Mouse (Mus musculus) forebrain, embryonic 12.5 days (tissue): ENCODE results near the gene Dhh. TPM values are rescaled to one million over a fixed set of nuclear protein-coding genes. Genes with fewer than 3 reads are reported as not detected.

Experiments used
- ATAC-seq: fragments of 200-750 bp; cut with Nextera tagmentation; 2 replicates; pipeline ENCODE4 v1.8.0; 2017; ENCODE audit warnings: moderate TSS enrichment; ENCODE audit not compliant: low FRiP score
- H3K27ac ChIP-seq: fragments of 300-500 bp; sonication (generic); 2 replicates; pipeline ENCODE4 v1.5.1; 2016; ENCODE audit warnings: mild to moderate bottlenecking
- H3K27me3 ChIP-seq: fragments of 300-500 bp; sonication (generic); 2 replicates; pipeline ENCODE4 v1.6.1; 2016; ENCODE audit warnings: mild to moderate bottlenecking
- H3K36me3 ChIP-seq: fragments of 300-500 bp; sonication (generic); replicated peaks from 2 replicates; pipeline ENCODE4 v1.6.1; 2016; ENCODE audit warnings: mild to moderate bottlenecking
- H3K4me1 ChIP-seq: fragments of 300-500 bp; sonication (generic); 2 replicates; pipeline ENCODE4 v1.6.1; 2016
- H3K4me2 ChIP-seq: fragments of 300-500 bp; sonication (generic); 2 replicates; pipeline ENCODE4 v1.6.1; 2016; ENCODE audit warnings: mild to moderate bottlenecking, moderate library complexity
- H3K4me3 ChIP-seq: fragments of 300-500 bp; sonication (generic); replicated peaks from 2 replicates; pipeline ENCODE4 v1.5.1; 2016; ENCODE audit warnings: mild to moderate bottlenecking
- H3K9ac ChIP-seq: fragments of 300-500 bp; sonication (generic); 2 replicates; pipeline ENCODE4 v1.6.1; 2016; ENCODE audit warnings: mild to moderate bottlenecking
- H3K9me3 ChIP-seq: fragments of 300-500 bp; sonication (generic); 2 replicates; pipeline ENCODE4 v1.6.1; 2016
- WGBS: fragments of 180-500 bp; shearing (Covaris S2); methylation state at CpG from one replicate; pipeline ENCODE4 v1.1.7; 2016; 5-methylcytosine and 5-hydroxymethylcytosine counted together
- polyA plus RNA-seq: library from polyadenylated mRNA; unstranded; fragments of >200 nt; fragmentation: Nextera tagmentation; extraction: Ambion mirVana; gene quantifications from 2 replicates; pipeline ENCODE4 v1.2.1, GENCODE M21; 2016

Gene Dhh
- polyA plus RNA-seq, 1 experiment from 2014 or later: 0.51 TPM

DNA sequence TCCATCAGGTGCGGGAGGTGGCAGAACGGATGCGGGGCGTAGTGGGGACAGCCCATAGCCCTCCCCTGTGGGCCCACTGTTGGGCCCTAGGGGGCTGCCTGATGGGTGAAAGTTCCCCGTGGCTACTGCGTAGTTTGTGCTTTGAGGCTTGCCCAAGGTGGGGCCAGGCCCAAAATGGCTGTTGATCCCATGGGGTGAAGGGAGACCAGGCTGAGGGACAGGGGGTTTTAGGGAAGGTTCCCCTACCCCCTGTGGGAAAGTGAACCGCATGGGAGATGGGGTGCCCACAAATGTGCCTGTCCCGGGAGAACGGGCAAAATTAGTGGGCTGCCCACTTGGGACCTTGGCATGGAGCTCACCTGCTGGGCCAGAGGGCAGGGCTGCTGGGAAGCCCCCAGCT, 46.3 kb downstream of the Dhh start:
- Histone ChIP-seq H3K36me3 (peaks cover 96% of the 10 kb centered on the region), H3K4me2 (no peak overlapping the region), H3K27me3 (no peaks in the 10 kb centered on the region), H3K4me3 (no peak overlapping the region), H3K9ac (no peak overlapping the region), H3K9me3 (no peaks in the 10 kb centered on the region), H3K27ac (no peak overlapping the region), H3K4me1 (no peaks in the 10 kb centered on the region)
- ATAC-seq: no peak
- 93% methylated on average over 9 of the region's 9 CpGs for WGBS

- Histone ChIP-seq H3K4me1 (no peaks in the 10 kb centered on the region), H3K27ac (no peak overlapping the region), H3K27me3 (no peaks in the 10 kb centered on the region), H3K9ac (no peak overlapping the region), H3K4me2 (no peak overlapping the region), H3K4me3 (no peak overlapping the region), H3K36me3 (peaks cover 96% of the 10 kb centered on the region), H3K9me3 (no peaks in the 10 kb centered on the region)
- 94% methylated on average over 21 of the region's 21 CpGs for WGBS
- ATAC-seq: no peak
These were observed 47.0 kb downstream of the Dhh start for GRCm38 (mm10) chr15:98851229-98851818.

- Histone ChIP-seq H3K4me1 (no peaks in the 10 kb centered on the region), H3K27ac (no peak overlapping the region), H3K36me3 (peaks cover 96% of the 10 kb centered on the region), H3K9ac (no peak overlapping the region), H3K4me3 (no peak overlapping the region), H3K27me3 (no peaks in the 10 kb centered on the region), H3K4me2 (no peak overlapping the region), H3K9me3 (no peaks in the 10 kb centered on the region)
- WGBS: 93% methylated on average over 14 of the region's 14 CpGs
- no peak for ATAC-seq
These were observed 47.7 kb downstream of the Dhh start for GRCm38 (mm10) chr15:98850668-98851067.

- Histone ChIP-seq H3K36me3 (peaks cover 96% of the 10 kb centered on the region), H3K4me3 (no peak overlapping the region), H3K9me3 (no peaks in the 10 kb centered on the region), H3K27ac (no peak overlapping the region), H3K9ac (no peak overlapping the region), H3K4me1 (no peaks in the 10 kb centered on the region), H3K4me2 (no peak overlapping the region), H3K27me3 (no peaks in the 10 kb centered on the region)
- ATAC-seq: no peak
- 92% methylated on average over 16 of the region's 16 CpGs for WGBS
These were observed 48.3 kb downstream of the Dhh start for GRCm38 (mm10) chr15:98849956-98850600.

DNA sequence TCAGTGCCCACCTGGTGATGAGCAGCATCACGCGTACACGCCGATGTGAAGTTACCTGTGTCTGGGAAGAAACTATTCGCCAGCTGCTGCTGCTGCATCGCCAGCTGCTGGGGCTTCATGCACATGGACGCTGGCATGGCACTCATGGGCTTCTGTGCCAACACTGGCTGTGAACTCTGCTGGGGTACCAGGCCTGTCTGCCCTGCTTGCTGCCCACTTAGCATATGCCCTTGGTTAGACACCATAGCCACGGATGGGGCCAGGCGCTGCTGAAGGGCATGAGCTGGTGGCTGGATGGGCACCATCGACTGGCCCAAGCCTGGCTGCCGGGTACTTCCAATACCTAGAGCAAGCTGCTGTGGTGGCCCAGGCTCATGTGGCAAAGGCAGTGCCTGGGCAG, 49.2 kb downstream of the Dhh start:
- Histone ChIP-seq H3K9ac (no peak overlapping the region), H3K9me3 (no peaks in the 10 kb centered on the region), H3K27me3 (no peaks in the 10 kb centered on the region), H3K36me3 (peaks cover 96% of the 10 kb centered on the region), H3K4me1 (no peaks in the 10 kb centered on the region), H3K27ac (no peak overlapping the region), H3K4me2 (no peak overlapping the region), H3K4me3 (no peak overlapping the region)
- ATAC-seq: no peak
- 96% methylated on average over 11 of the region's 11 CpGs for WGBS

DNA sequence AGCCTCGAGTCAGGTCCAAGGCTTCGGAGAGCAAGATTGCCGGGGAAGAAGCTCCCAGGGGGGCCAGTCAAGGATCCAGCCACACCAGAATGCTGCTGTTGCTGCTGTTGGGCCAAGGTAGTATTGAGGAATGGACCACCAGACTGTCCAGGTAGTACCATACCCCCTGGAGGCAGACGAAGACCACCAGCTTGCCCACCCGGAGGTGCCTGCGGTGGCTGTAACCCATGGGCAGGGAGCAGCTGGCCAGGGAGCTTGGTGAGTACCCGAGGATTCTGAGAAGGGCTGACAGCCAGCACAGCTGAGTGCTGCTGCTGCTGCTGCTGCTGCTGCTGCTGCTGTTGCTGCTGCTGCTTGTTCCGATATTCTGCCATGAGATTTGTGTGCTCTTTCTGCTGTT, 52.2 kb downstream of the Dhh start:
- no peak overlapping the region for H3K4me2 ChIP-seq
- no peak overlapping the region for H3K4me3 ChIP-seq
- no peaks in the 10 kb centered on the region for H3K27me3 ChIP-seq
- 92% methylated on average over 8 of the region's 8 CpGs for WGBS
- H3K4me1 ChIP-seq: no peaks in the 10 kb centered on the region
- no peak overlapping the region for H3K9ac ChIP-seq
- no peaks in the 10 kb centered on the region for H3K9me3 ChIP-seq
- ATAC-seq: no peak
- peaks cover 96% of the 10 kb centered on the region for H3K36me3 ChIP-seq
- H3K27ac ChIP-seq: no peak overlapping the region

- Histone ChIP-seq H3K9me3 (no peaks in the 10 kb centered on the region), H3K4me1 (no peaks in the 10 kb centered on the region), H3K36me3 (peaks cover 96% of the 10 kb centered on the region), H3K4me2 (no peak overlapping the region), H3K4me3 (no peak overlapping the region), H3K9ac (no peak overlapping the region), H3K27me3 (no peaks in the 10 kb centered on the region), H3K27ac (no peak overlapping the region)
- no peak for ATAC-seq
- 93% methylated on average over 2 of the region's 2 CpGs for WGBS
These were observed 53.2 kb downstream of the Dhh start for GRCm38 (mm10) chr15:98845149-98845548.

GRCm38 (mm10) chr15:98843595-98844223, 54.6 kb downstream of the Dhh start:
- 92% methylated on average over 11 of the region's 11 CpGs for WGBS
- Histone ChIP-seq H3K4me1 (no peaks in the 10 kb centered on the region), H3K9ac (no peak overlapping the region), H3K4me3 (no peak overlapping the region), H3K4me2 (no peak overlapping the region), H3K27me3 (no peaks in the 10 kb centered on the region), H3K9me3 (no peaks in the 10 kb centered on the region), H3K27ac (no peak overlapping the region), H3K36me3 (peaks cover 96% of the 10 kb centered on the region)
- no peak for ATAC-seq

Other genes starting within 250 kb of the Dhh start
- gene Ddx23, start 235.6 kb downstream of the Dhh start, polyA plus RNA-seq: 23.9 and 24.1 TPM in 2 replicates
- gene Rnd1, start 221.1 kb downstream of the Dhh start, polyA plus RNA-seq: 3.9 TPM in 2 replicates
- gene Ccdc65, start 190.3 kb downstream of the Dhh start, polyA plus RNA-seq: 1.5 and 1.7 TPM in 2 replicates
- 6.2 and 8.5 TPM in 2 replicates for gene Fkbp11, start 170.3 kb downstream of the Dhh start, polyA plus RNA-seq
- 58.2 and 58.3 TPM in 2 replicates for gene Arf3, start 135.3 kb downstream of the Dhh start, polyA plus RNA-seq
- gene Wnt10b, start 120.4 kb downstream of the Dhh start, polyA plus RNA-seq: 0.18 and 0.24 TPM in 2 replicates
- 0.18 and 0.61 TPM in 2 replicates for gene Wnt1, start 108.7 kb downstream of the Dhh start, polyA plus RNA-seq
- gene Ddn, start 89.0 kb downstream of the Dhh start, polyA plus RNA-seq: 0.22 TPM in 1 of 2 replicates, not detected in the other
- gene Prkag1, start 67.0 kb downstream of the Dhh start, polyA plus RNA-seq: 85.2 and 89.4 TPM in 2 replicates
- gene Kmt2d, start 27.3 kb downstream of the Dhh start, polyA plus RNA-seq: 12.5 and 12.7 TPM in 2 replicates
- gene Rhebl1, start 4.0 kb downstream of the Dhh start, polyA plus RNA-seq: 20.1 and 23.3 TPM in 2 replicates
- gene Lmbr1l, start 19.7 kb upstream of the Dhh start, polyA plus RNA-seq: 30.6 and 41.5 TPM in 2 replicates
- 1,790 and 1,867 TPM in 2 replicates for gene Tuba1b, start 36.0 kb upstream of the Dhh start, polyA plus RNA-seq
- gene Gm49450, start 55.0 kb upstream of the Dhh start, polyA plus RNA-seq: not detected in 2 replicates
- 7,386 and 7,785 TPM in 2 replicates for gene Tuba1a, start 55.2 kb upstream of the Dhh start, polyA plus RNA-seq
- gene Tuba1c, start 131.4 kb upstream of the Dhh start, polyA plus RNA-seq: 107 and 111 TPM in 2 replicates
- 0.73 and 1.4 TPM in 2 replicates for gene Prph, start 156.6 kb upstream of the Dhh start, polyA plus RNA-seq
- gene Troap, start 176.0 kb upstream of the Dhh start, polyA plus RNA-seq: 41.6 and 48.3 TPM in 2 replicates
- 0.44 and 1.3 TPM in 2 replicates for gene C1ql4, start 189.3 kb upstream of the Dhh start, polyA plus RNA-seq
- 0.76 and 1.0 TPM in 2 replicates for gene Dnajc22, start 194.6 kb upstream of the Dhh start, polyA plus RNA-seq
- gene Spats2, start 227.4 kb upstream of the Dhh start, polyA plus RNA-seq: 65.5 and 69.8 TPM in 2 replicates